Mouse (Mus musculus) left cerebral cortex, adult 9 months (tissue): ENCODE measurements around the gene Pck2.

Source experiments
- DNase-seq, 2 experiments: peaks; one replicate each; pipeline ENCODE4 v3.0.0; 2022; ENCODE audit warnings: low spot score in 2 of 2

The Pck2 gene

DNA sequence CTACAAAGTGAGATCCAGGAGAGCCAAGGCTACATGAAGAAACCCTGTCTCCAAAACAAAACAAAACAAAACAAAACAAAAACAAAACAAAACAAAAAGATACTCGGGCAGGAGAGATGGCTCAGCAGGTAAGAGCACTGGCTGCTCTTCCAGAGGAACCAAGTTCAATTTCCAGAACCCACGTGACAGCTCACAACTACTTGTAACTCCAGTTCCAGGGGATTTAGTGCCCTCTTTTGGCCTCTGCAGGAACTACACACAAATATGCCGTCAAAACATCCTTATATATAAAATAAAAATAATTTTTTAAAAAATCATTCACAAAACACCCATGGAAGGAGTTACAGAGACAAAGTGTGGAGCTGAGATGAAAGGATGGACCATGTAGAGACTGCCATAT is 12.1 kb upstream of the Pck2 start:
- DNase-seq: no peak

GRCm38 (mm10) chr14:55536116-55536745 is 3.8 kb upstream of the Pck2 start:
- peak in 1 of 2 experiments; percentile 40 for DNase-seq

DNA sequence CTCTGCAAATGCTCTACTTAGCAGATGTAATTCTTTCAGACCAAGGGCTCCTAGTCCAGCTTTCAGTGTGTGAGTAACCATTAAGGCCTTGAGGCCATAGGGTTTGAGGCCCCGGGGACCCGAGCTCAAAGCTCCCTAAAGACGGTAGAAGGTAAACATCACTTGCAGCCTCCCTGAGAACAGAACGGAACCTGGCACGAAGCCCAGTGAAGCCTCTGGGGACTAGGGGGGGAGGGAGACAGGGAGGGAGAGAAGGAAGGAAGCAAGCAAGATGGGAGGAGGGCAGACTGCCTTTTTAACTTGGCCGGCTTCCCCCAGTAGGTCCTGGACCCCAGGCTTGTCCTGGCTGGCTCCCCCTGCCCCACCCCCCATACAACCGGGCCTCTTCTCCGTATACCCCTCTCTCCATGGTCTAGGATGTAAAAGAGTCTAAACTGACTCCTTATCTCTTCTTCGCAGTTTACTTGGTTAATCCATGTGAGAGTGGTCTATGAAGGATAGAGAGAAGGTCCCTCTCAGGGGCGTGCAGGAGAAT is 788 bp downstream of the Pck2 start:
- peak in 1 of 2 experiments; percentile 74 for DNase-seq

- no peak for DNase-seq
Measured at GRCm38 (mm10) chr14:55542268-55542667, 2.2 kb downstream of the Pck2 start.

- DNase-seq: no peak
Measured at GRCm38 (mm10) chr14:55544334-55544733, 4.3 kb downstream of the Pck2 start.

DNA sequence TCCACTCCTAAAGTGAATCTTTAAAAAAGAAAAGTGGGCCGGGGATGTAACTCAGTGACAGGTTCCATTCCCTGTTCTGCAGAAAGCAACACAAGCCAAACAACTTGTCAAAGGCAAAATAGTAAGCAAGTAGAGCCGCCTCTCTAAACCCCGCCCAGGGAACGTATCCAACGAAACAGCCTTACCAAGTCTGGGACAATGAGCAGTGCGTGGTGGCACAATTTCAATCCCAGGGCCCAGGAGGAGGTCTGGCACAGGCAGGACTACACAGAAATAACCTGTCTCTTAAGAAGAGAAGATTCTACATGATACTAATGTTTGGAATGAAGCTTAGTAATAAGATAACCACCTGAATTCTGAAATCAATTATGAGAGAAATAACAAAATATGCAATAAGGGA is 10.1 kb downstream of the Pck2 start:
- DNase-seq: no peak

DNA sequence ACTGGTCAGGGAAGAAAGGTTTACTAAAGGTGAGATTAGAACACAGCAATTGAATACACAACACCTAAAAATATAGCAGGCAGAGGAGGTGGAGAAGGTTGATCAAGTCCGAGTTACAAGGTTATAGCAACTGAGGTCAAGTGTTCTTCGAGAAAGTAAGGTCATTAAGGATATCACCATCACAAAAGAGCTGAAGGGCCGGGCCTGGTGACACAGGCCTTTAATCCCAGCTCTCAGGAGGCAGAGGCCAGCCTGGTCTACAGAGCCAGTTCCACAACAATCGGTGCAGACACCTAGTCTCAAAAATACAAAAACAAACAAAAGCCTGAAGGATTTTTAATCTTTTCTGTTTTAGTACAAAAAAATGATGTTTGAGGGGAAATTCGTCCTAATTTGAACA is 11.3 kb downstream of the Pck2 start:
- no peak for DNase-seq

- no peak for DNase-seq
Measured at GRCm38 (mm10) chr14:55551794-55552193, 11.7 kb downstream of the Pck2 start.

GRCm38 (mm10) chr14:55554635-55555034 is 14.6 kb downstream of the Pck2 start:
- DNase-seq: no peak

GRCm38 (mm10) chr14:55555788-55556187 is 15.7 kb downstream of the Pck2 start:
- DNase-seq: no peak

DNA sequence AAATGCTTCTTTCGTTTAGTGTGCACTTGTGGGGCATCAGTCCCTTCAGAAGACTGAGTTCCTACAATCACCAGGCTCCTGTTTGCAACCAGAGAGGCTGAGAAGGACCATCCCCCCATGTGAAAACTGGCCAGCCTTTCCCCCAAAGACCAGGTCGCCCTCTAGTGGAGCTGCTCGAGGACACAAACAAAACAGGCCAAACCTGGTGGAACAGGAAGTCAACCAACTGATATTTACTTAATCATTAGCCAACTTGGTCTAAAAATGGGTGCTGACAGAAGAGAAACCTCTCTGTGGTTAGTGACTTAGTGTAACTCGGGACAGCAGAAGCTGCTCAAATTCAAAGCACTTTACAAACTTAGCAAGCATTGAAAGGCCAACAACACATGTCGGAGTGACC is 16.9 kb downstream of the Pck2 start:
- peak in 1 of 2 experiments; percentile 79 for DNase-seq

DNA sequence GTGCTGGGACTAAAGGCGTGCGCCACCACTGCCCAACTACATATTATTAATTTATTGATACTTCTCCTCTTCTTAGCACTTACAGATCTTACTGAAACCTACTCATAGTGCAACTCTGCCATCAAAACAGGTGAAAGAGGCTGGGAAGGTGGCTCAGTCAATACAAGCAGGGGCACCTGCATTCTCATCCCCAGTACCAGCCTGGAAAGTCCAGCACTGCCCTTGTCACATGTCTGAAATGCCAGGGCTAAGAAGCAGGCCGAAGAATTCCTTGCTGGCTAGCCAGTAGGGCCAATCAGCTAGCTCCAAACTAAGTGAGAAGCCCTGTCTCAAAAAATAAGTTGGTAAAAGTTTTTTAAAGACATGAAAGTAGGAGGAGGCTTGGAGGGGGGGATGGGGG is 17.5 kb downstream of the Pck2 start:
- DNase-seq: no peak

- no peak for DNase-seq
Measured at GRCm38 (mm10) chr14:55558740-55559448, 18.8 kb downstream of the Pck2 start.

GRCm38 (mm10) chr14:55559799-55560201 is 19.7 kb downstream of the Pck2 start, which contains the start of gene Dcaf11:
Dcaf11 (plus strand) TSS chr14:55560006.
- peak; percentile 74 to 91 for DNase-seq

- peak; percentile 98 to 99 for DNase-seq
Measured at GRCm38 (mm10) chr14:55560202-55561073, 20.4 kb downstream of the Pck2 start, which contains the start of gene A730061H03Rik. A730061H03Rik (minus strand) TSS chr14:55560406.

- no peak for DNase-seq
Measured at GRCm38 (mm10) chr14:55561860-55562259, 21.8 kb downstream of the Pck2 start.

- no peak for DNase-seq
Measured at GRCm38 (mm10) chr14:55563249-55563648, 23.2 kb downstream of the Pck2 start.

DNA sequence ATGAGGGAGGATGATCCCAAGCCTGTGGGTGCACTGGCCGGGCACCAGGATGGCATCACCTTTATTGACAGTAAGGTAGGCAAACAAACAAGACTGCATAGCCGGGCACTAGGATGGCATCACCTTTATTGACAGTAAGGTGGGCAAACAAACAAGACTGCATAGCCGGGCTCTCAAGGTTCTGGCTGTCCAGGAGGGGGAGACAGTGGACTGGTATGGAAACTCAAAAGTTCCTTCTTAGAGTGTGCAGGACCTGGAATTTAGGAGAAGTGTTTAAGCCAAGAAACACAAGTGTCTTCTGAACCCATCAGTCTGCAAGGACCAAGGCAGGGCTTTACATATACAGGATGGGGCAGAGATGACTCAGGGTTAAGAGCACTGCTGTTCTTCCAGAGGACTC is 25.7 kb downstream of the Pck2 start:
- DNase-seq: no peak

- no peak for DNase-seq
Measured at GRCm38 (mm10) chr14:55567496-55567895, 27.4 kb downstream of the Pck2 start.

- DNase-seq: no peak
Measured at GRCm38 (mm10) chr14:55570588-55570987, 30.5 kb downstream of the Pck2 start.

DNA sequence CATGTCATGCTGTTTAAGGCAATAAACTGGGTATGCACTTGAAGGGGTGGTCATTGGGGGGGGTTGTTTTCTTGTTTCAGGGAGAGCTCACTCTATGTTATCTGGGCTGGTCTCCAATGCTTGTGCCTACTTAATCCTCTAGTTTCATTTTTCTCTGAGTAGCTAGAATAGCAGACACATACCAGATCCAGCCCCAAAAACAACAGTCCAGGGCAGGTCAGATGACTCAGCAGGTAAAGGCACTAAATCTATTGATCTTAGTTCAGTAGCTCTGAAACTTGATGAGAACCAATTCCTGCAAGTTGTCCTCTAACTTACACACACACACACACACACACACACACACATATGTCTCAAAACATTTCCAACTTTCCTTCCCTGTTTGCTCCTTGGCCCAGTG is 31.7 kb downstream of the Pck2 start:
- no peak for DNase-seq

- no peak for DNase-seq
Measured at GRCm38 (mm10) chr14:55575302-55575701, 35.2 kb downstream of the Pck2 start, which contains the start of gene Fitm1. Fitm1 (plus strand) TSS chr14:55575617.
